Mouse (Mus musculus): Measurements from ENCODE around the gene Jaml. TPM values are rescaled to one million over a fixed set of nuclear protein-coding genes. Genes with fewer than 3 reads are reported as not detected.
A peak's percentile ranks its signal among the peaks of the same experiment; 100 is the strongest.

Gene Jaml
- total RNA-seq, 2 experiments from 2014 or later: 0.35 to 1.3 TPM

DNA sequence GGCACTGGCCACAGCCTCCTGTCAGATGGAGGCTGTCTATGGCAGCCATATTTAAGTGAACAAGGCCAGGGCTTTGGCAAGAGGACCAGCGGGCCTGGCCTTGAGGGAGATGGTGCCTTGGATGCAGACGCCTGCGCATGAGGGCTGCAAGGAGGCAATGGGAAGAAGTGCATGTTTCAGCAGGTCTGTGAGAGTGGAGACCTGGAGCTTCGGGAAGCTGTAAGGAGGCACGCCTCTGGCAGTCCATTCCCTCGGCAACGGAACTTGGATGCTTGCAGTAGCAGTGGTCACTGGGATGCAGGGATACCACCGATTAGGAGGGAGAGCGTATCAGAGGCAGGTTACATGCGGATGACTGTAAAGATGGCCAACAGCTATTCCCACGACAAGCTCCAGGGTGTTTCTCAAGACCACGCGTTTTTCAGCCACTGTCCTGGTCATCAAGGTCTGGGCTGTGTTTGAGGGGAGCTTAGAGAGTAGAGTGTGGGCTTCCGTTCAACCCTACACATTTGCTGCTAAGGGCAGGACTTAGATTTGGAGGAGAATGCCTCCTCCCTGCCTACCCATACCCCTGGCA, 41.1 kb downstream of the Jaml start:
- DNase-seq (ENCODE audit: low spot score in 2 of 2): no peak

DNA sequence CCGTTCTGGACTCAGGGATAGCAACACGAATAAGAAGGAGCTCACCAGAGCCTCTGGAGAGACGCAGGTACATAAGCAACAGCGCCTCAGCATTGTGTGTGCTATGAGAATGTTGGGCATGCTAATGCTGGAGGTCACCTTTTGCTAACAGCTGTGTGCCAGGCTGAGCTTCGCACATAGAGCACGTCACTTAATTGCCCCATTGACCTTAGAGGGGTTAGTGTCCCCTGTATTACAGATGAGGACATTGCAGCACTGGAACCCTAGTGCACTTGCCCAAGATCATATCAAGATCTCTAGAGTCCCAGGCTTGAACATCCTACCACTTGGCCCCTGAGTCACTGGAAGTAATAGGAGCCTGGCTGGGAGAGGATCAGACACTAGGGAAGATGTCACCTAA, 41.6 kb downstream of the Jaml start:
- no peak for DNase-seq (ENCODE audit: low spot score in 2 of 2)

DNA sequence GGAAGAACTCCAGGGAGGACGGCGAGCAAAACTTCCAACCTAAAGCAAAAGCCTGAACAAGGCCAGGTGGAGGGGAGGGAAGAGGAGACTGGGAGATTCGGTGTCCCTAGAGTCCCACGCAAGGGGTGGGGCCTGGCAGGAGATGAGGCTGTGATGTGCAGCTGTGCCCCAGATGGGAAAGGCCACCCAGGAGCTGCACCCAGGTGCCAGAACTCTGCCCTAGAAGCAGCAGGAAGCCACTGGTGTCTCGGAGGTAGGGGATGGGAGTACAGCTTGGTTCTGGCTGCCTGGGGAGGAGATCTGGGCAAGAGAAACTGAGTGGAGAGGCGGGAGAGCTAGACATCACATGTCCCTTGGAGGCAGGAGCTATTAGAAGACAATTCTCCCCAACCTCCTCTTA, 42.0 kb downstream of the Jaml start:
- peak in 1 of 2 experiments; percentile 36 for DNase-seq (ENCODE audit: low spot score in 2 of 2)

DNA sequence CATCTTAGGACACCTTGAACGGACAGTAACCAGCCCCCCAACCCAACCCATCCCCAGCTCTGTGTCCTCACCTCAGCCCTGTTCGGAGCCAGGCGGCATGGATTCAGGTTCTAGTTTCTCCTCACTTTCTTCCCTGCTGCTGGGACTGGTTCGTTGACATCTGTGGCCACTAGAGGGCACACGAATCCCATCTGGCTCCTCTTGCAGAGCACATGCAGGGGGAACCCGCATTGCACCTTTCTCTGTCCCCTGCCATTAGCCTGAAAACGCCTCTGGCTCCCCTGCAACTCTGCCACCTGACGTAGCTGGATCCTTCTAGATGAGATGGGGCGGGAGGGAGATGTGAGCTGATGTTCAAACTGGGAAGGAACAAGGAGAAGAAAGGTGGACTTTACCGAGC, 42.8 kb downstream of the Jaml start:
- peak; percentile 81 to 83 for DNase-seq (ENCODE audit: low spot score in 2 of 2)

DNA sequence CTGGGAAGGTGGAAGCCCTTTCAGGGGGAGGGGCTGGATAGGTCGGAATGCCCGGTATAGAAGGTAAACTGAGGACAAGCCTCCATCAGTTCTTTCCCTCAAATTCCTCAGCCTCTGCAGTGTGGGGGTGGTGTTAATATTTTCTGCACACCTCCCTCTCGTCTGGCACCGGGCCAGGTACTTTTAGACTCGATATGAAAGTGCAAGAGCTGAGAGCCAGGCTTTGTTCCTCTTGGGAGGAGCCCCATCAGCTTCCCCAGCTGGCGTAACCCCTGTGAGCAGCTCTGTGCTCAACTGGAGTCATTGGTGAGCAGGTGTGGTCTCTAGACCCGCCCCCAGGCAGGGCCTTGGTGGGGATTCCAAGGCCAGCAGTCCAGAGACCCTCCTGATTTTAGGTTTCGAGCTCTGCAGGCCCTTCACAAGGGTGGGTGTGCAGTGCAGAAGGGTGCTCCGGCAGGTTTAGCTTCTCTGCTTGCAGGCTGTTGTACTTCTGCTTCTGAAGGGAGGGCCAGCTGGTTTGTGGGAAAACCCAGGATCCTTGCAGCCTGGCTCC, 43.3 kb downstream of the Jaml start:
- DNase-seq (ENCODE audit: low spot score in 2 of 2): peak; percentile 76 to 82

DNA sequence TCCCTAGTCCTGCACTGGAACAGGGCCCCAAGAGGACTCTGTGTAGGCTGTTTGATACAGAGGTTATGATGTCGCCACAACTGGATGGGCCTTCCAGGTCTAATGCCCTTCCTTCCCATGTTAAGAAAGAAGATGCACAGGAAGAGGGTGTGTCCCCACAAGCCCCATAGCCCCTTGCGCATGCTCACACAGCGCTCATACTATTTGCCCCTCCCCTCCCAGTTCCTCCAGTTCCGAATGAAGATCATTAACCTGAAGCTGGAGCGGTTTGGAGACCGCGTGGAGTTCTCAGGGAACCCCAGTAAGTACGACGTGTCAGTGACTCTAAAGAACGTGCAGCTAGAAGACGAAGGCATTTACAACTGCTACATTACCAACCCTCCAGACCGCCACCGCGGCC, 46.2 kb downstream of the Jaml start:
- DNase-seq (ENCODE audit: low spot score in 2 of 2): no peak

DNA sequence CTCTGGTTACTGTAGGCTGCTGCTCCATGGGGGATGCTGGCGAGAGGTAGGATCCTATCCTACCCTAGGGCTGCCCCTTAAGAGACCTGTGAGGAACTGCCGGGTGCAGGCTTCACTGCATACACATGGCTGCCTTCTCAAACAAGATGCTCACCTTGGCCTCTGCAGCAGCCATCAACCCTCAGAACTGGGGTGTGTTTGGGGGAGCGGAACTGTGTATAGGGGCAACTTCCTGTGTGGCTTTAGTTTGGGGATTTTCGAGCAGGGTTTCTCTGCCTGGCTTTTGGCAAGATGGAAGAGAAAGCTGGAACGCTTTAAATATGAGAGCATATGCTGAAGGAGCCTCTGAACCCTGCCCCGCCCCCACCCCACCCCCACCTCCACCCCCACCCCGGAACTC, 48.0 kb downstream of the Jaml start:
- DNase-seq (ENCODE audit: low spot score in 2 of 2): no peak

DNA sequence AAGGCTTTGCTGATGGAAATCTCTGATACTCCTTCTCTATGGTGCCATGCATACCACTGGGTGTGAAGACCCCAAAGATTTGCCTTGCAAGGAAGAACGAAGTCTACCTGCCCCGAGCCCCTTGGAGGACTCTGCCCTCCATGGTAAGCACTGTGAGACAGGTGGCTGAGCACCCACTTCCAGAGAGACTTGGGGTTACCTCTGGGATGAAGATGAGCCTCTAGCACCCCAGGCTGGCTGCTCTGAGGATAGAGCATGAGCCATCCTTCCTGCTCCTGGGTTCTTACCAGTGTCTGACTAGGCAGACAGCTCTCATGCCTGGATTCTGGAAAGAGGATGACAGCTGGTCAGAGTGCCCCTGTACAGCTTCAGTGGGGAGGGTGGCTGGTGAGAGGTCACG, 51.1 kb downstream of the Jaml start:
- DNase-seq (ENCODE audit: low spot score in 2 of 2): no peak

DNA sequence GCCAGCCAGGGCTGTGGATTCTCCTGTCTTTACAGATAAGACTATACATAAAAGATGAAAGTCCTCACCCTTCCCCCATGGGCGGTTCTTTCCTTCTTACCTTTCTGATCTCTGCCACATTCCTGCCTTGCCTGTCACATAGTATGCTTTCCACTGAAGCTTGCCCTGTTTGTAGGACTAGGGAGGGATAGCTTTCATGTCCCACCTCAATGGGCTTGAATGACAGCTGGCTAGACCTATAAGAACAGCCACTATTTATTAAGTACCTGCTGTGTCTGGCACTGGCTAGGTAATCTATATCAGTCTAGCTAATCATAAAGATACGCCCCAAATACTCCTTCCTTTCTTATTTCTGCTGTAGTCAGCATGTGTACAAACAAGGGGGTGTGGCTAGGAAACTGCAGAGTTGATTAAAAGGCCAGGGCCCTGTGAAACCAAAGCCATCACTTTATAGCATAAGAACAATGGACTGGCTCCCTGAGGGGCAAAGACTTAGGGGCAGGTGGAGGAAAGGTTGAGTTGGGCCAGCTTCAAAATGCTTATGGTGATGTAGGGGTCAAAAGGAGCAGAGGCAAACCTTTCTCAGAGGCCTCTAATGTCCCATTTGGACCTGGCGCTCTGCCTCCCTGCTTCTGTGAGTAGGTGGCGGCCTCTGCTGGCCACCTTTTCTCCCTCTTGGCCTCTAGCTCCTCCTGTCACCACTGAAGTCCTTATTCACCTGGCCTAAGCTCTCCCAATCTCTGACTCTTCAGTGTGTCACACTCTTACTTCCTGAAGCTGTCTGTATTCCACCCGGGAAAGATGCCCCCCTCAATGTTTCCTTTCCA, 54.7 kb downstream of the Jaml start:
- no peak for DNase-seq (ENCODE audit: low spot score in 2 of 2)

DNA sequence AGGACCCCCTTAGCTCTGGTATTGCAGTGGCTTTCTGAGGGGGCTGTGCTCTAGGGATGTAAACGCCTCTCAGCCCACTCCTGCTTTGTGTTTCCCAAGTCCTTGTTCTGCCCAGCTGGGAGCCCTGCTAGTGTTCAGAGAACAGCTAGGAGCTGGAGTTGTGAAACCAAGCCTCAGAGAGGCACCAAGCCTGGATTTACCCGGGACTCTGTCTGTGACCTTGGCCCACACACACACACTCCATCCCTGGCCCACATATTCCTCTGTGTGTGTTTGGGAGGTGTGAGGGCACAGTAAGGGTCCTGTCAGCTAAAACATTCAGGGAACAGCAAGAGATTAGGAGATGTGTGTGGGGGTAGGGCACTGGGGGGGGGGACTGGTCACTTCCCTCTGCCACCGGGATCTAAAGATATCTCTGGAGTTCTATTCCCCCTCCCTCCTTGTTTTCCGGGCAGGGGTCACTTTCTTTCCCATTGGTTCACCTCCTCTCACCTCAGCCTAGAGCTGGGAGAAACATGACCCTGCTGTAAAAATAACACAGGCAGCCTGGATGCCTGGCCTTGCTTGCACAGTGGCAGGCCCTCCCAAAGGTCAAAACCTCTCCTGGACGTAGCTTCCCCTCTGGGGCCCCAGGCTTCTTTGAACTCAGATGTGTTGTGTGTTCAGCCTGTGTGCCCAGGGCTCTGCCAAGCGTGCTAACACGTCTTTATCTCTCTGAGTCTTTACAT, 57.6 kb downstream of the Jaml start:
- DNase-seq (ENCODE audit: low spot score in 2 of 2): no peak

DNA sequence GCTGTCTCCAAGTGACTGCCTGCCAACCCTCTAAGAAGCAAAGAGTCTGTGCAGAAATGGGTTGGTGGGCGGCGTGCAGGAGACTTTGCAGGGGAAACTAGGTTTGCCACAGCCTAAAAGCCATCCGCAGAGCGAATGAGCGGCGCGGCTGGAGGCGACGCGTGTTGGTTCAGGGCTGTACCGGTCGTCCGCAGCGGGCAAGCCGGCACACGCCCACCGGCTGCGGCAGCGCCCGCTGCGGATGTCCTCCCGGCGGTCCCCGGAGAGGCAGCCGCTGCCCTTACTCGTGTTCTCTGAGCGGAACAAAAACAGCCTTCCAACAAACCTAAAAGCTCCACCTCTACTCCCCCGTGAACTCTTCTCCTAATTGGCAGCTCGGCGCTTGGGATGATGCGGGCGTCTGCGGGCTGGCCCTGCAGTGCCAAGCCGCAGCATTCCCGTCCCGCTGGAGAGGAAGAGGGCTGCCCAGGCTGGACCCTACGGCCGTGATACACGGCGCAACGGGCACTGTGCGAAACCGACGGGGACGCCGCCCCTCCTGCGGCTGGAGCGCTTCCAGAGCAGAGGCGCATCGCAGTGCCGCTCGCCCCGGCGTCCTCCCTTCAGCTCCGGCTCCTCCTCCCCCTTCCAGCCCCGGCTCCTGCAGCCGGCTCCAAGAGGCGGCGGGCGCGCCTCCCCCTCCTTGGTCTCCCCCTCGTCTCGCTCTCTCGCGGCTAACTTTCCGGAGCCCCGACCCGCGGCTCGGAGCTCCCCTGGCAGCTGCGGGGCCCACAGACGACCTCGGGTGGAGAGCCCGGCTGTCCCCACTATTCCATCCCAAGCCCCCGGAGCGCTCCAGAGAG, 59.4 kb downstream of the Jaml start, which contains the start of gene Scn4b:
TSS of gene Scn4b (plus strand) at position 205 of the 842 bp plus-strand sequence.
- DNase-seq (ENCODE audit: low spot score in 2 of 2): peak; percentile 47 to 72

DNA sequence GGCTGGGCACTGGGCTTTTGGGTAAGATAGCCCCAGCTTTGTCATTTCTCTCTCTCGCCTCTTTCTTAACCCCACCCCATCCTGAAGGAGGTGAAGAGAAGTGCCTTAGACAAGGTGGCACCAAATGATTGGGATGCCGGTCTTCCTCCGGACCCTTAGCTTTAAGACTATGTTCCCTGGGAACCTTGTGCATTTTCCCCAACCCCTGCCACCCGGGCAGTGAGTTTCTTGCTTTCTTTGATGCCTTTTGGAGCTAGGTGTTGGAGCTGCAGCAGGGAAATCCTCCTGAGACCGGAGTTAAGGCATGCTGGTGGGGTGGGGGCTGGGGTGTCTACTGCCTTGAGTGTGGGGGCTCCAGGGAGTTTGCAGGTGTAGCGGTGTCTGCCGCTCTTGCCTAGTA, 60.1 kb downstream of the Jaml start:
- no peak for DNase-seq (ENCODE audit: low spot score in 2 of 2)

DNA sequence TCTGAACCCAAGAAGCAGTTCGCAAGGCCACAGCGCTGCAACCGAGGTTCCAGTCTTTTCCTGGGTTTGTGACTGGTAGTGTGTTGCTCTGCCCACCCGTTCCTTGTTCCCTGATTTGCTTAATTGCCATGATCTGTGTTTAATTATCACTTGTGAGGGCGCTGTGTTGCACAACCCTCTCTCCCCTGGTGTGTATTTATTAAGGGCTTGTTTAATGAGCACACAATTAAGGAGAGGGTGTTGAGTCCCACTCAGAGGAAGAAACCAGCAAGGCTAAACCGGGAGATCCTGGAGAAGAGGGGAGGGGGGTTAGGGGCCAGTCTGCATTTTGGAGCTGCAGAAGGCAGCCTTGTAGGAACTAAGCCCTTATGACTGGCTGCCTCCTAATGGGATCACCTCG, 62.0 kb downstream of the Jaml start:
- no peak for DNase-seq (ENCODE audit: low spot score in 2 of 2)

DNA sequence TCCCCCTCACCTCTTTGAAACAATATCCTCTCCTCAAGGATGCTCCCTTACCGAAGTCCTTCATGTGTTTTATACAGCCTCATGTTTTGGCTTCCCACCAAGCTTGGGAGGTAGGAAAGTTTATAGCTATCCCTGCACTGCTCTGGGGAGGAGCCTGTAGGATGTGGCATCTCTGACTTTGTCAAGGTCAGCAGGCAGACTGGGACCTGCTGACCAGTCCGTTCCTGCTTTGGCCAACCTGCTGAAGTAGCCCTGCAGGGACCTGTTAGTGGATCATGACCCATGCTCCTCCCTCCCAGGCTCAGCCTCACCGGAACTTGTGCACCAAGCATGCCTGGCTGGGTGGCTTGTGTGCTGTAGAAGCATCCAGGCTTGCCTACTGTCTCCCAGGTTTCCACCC, 63.7 kb downstream of the Jaml start:
- no peak for DNase-seq (ENCODE audit: low spot score in 2 of 2)

DNA sequence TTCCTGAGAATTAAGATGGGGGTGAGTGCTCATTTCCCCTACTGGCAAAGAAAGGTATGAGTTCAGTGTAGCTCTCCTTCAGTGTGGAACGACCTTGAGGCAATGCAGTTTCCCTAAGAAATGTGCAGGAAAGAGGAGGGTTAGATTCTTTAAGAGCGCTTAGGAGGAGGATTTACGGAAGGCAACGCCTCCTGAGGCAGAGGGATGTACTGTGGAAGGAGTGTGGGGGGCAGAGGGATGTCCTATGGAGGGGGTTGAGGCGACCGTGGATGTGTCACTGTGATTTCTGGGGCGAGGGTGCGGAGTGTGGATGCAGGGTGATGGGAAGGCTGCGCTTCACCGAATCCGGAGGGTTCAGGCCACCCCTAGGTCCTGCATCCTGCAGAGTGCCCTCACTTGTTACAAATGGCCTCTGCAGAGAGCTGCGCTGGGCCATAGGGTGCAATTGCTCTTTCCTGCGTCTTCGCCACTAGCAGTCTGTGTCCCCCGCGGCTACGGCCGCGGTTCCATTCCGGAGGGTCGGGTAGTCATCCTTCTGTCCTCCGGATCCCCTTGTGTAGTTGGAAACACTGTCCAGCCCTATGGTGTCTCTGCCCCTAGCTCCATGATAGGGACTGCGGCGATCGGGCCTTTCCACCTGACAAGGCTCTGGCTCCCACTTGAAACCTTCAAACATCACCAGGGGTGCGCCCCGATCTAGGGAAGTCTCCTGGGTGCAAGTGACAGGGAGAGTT, 66.7 kb downstream of the Jaml start:
- DNase-seq (ENCODE audit: low spot score in 2 of 2): peak; percentile 39 to 54

DNA sequence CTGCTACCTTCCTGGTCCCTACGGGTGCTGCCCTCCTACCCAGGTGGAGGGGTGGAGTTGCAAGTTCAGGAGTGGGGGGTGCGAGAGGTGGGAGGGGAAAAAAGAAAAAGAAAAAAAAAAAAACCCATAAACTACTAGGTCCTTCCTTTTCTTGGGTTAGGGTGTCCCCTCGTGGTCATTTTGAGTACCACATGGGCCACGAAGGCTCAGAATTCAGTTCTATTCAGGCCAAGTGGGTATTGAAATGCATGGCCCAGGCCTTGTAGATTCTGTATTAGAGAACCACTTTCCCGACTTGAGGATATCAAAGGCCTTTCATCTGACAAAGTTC, 67.2 kb downstream of the Jaml start:
- peak; percentile 82 to 88 for DNase-seq (ENCODE audit: low spot score in 2 of 2)

DNA sequence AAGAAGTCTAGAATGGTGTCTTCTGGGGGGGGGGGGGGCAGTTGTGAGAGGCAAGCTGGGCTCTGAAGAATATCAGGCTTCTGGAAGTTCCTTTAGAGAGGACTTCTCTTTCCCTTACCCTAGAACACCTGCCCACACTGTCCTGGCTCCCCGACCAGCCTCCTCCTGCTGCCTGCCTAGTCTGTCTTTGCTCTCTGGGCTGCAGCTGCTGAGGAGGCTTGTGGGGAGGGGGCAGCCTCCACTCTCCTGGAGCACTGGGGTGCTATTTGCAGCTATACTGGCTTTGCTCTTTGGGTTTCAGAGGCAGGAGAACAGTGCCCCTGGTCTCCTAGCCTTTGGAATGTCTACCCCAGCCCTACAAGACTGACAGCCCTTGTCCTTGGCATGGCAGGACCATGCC, 72.0 kb downstream of the Jaml start:
- DNase-seq (ENCODE audit: low spot score in 2 of 2): no peak

DNA sequence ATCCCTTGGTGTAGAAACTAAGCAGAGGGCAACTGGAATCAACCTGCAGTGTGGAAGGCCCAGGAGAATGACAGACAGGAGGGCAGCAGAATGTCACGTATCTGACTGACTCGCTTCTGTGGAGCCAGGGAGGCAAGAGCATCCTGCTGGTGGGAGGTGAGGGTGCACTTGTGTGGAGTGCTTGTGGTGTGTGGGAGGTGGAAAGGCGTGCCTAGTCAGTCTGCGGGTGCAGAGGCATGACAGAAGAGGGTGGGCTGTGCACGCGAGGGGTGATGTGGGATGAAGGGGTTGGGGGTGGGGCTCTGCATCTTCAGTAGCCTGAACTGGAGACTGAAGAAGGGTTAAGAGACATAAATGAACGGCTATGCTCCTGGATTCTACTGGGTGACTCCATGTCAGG, 74.4 kb downstream of the Jaml start:
- no peak for DNase-seq (ENCODE audit: low spot score in 2 of 2)

Data from left cerebral cortex, adult 18-20 months (tissue).